Mouse (Mus musculus): ENCODE measurements around the gene Col11a2.

Col11a2 gene

GRCm38 (mm10) chr17:34026917-34027655 lies 12.2 kb upstream of the Col11a2 start:
- peak; percentile 48 for DNase-seq

GRCm38 (mm10) chr17:34027656-34028223 lies 11.5 kb upstream of the Col11a2 start, which contains the start of gene H2-Ke6:
Gene H2-Ke6, minus strand, starts transcription at chr17:34028060.
- DNase-seq, result peak; percentile 96

GRCm38 (mm10) chr17:34028501-34029149 lies 10.6 kb upstream of the Col11a2 start:
- no peak for DNase-seq

GRCm38 (mm10) chr17:34029150-34029889 lies 9.9 kb upstream of the Col11a2 start:
- DNase-seq, result no peak

- no peak for DNase-seq
Measured at GRCm38 (mm10) chr17:34029890-34030595, 9.2 kb upstream of the Col11a2 start.

- DNase-seq, result peak; percentile 52
Measured at GRCm38 (mm10) chr17:34030861-34031326, 8.3 kb upstream of the Col11a2 start.

- peak; percentile 98 for DNase-seq
Measured at GRCm38 (mm10) chr17:34031465-34032173, 7.6 kb upstream of the Col11a2 start, which contains the start of the genes Slc39a7 and Rxrb. Gene Slc39a7, minus strand, starts transcription at chr17:34031682. Gene Rxrb, plus strand, starts transcription at chr17:34031812.

- DNase-seq, result peak; percentile 45
Measured at GRCm38 (mm10) chr17:34032174-34032632, 7.0 kb upstream of the Col11a2 start.

- DNase-seq, result no peak
Measured at GRCm38 (mm10) chr17:34032806-34033205, 6.4 kb upstream of the Col11a2 start.

GRCm38 (mm10) chr17:34033441-34033840 lies 5.8 kb upstream of the Col11a2 start:
- no peak for DNase-seq

GRCm38 (mm10) chr17:34034064-34034463 lies 5.2 kb upstream of the Col11a2 start:
- DNase-seq, result peak; percentile 57

- no peak for DNase-seq
Measured at GRCm38 (mm10) chr17:34035517-34035916, 3.7 kb upstream of the Col11a2 start.

GRCm38 (mm10) chr17:34036647-34037046 lies 2.6 kb upstream of the Col11a2 start:
- peak; percentile 54 for DNase-seq

- DNase-seq, result no peak
Measured at GRCm38 (mm10) chr17:34037241-34037640, 2.0 kb upstream of the Col11a2 start.

GRCm38 (mm10) chr17:34038440-34038839 lies 797 bp upstream of the Col11a2 start:
- peak; percentile 84 for DNase-seq

- DNase-seq, result no peak
Measured at GRCm38 (mm10) chr17:34039562-34040450, 569 bp downstream of the Col11a2 start.

- no peak for DNase-seq
Measured at GRCm38 (mm10) chr17:34045941-34046340, 6.7 kb downstream of the Col11a2 start.

- no peak for DNase-seq
Measured at GRCm38 (mm10) chr17:34047404-34048050, 8.3 kb downstream of the Col11a2 start.

GRCm38 (mm10) chr17:34057224-34057623 lies 18.0 kb downstream of the Col11a2 start:
- DNase-seq, result no peak

GRCm38 (mm10) chr17:34068864-34069263 lies 29.6 kb downstream of the Col11a2 start:
- no peak for DNase-seq

Data from layer of hippocampus, adult 9-11 months (tissue).